Mouse (Mus musculus) kidney, adult 2 months (tissue): ENCODE results near the gene Gsap. TPM values are rescaled to one million over a fixed set of nuclear protein-coding genes. Genes with fewer than 3 reads are reported as not detected.
"Not testable (repeated sequence)": the region's sequence is repeated elsewhere in the genome, so short reads cannot be mapped to it uniquely, and the experiment has no call there.

Experiments
- DNase-seq: peaks from one replicate; pipeline ENCODE4 v3.0.0; 2021
- H3K27ac ChIP-seq: fragments of 200-500 bp; 2 replicates; pipeline ENCODE4 v1.5.1; 2012; ENCODE audit warnings: low read depth, low read length, control low read depth, inconsistent platforms; ENCODE audit not compliant: insufficient read depth
- H3K27me3 ChIP-seq: fragments of 200-500 bp; replicated peaks from 2 replicates; pipeline ENCODE4 v1.6.1; 2012; ENCODE audit warnings: mild to moderate bottlenecking, moderate library complexity, low read length, inconsistent platforms; ENCODE audit not compliant: control insufficient read depth, insufficient read depth
- H3K36me3 ChIP-seq: fragments of 200-500 bp; 2 replicates; pipeline ENCODE4 v1.6.1; 2012; ENCODE audit warnings: mild to moderate bottlenecking, moderate library complexity, low read length, inconsistent platforms; ENCODE audit not compliant: control insufficient read depth, insufficient read depth
- H3K4me1 ChIP-seq: fragments of 200-500 bp; 2 replicates; pipeline ENCODE4 v1.6.1; 2011; ENCODE audit warnings: low read length; ENCODE audit not compliant: control insufficient read depth, insufficient read depth
- H3K4me3 ChIP-seq: fragments of 200-500 bp; 2 replicates; pipeline ENCODE4 v1.5.1; 2011; ENCODE audit warnings: mild to moderate bottlenecking, low read depth, low read length, control low read depth; ENCODE audit not compliant: insufficient read depth
- CTCF ChIP-seq: fragments of 200-500 bp; conservative IDR thresholded peaks from 2 replicates; pipeline ENCODE4 v1.5.1; 2011; ENCODE audit warnings: low read depth, mild to moderate bottlenecking, control low read depth, low read length, moderate library complexity, mixed read lengths; ENCODE audit not compliant: insufficient read depth, insufficient read length
- POLR2A ChIP-seq: fragments of 200-500 bp; IDR thresholded peaks from one replicate; pipeline ENCODE4 v1.6.1; 2011; ENCODE audit warnings: low read depth, low read length, control low read depth
- WGBS: fragments of 180-500 bp; shearing (Covaris S2); methylation state at CpG from one replicate; pipeline ENCODE4 v1.1.7; 2018; 5-methylcytosine and 5-hydroxymethylcytosine counted together
- polyA plus RNA-seq: library from polyadenylated mRNA; depleted of rRNA; stranded (reverse); fragments of >200 nt; gene quantifications from 2 replicates; pipeline ENCODE4 v1.2.3, GENCODE M21; 2012

Gene Gsap
- polyA plus RNA-seq, 1 experiment, result 3.7 TPM

- Histone ChIP-seq H3K4me3 (no peak overlapping the region), H3K27ac (peak overlapping the region; percentile 66), H3K36me3 (no peaks in the 10 kb centered on the region), H3K27me3 (no peaks in the 10 kb centered on the region), H3K4me1 (peaks cover 3% of the 10 kb centered on the region; the same call in 1 of the 2 replicates)
- TF ChIP-seq POLR2A, result no peak
- no peak for TF ChIP-seq CTCF
- DNase-seq, result peak; percentile 88
Observed at GRCm38 (mm10) chr5:21179496-21179895, 6.6 kb upstream of the Gsap start.

- WGBS, result 65% methylated on average over 2 of the region's 2 CpGs
- DNase-seq, H3K36me3 ChIP-seq, H3K27ac ChIP-seq, H3K4me3 ChIP-seq, H3K27me3 ChIP-seq, H3K4me1 ChIP-seq: not testable (repeated sequence)
Observed at GRCm38 (mm10) chr5:21183046-21183445, 3.0 kb upstream of the Gsap start.

- no peak overlapping the region for H3K27ac ChIP-seq
- DNase-seq, result no peak
Observed at GRCm38 (mm10) chr5:21186821-21187220, 766 bp downstream of the Gsap start.

GRCm38 (mm10) chr5:21188435-21188834, 2.4 kb downstream of the Gsap start:
- DNase-seq, result no peak
- TF ChIP-seq CTCF, result no peak
- no peak for TF ChIP-seq POLR2A
- Histone ChIP-seq H3K27me3 (no peaks in the 10 kb centered on the region), H3K36me3 (no peaks in the 10 kb centered on the region), H3K4me1 (no peaks in the 10 kb centered on the region; the same call in 1 of the 2 replicates), H3K4me3 (no peak overlapping the region), H3K27ac (no peak overlapping the region; the same call in 1 of the 2 replicates)
- 59% methylated on average over 3 of the region's 3 CpGs for WGBS

More at GRCm38 (mm10) chr5:21186821-21187220, 766 bp downstream of the Gsap start:
- Histone ChIP-seq H3K27me3 (no peaks in the 10 kb centered on the region), H3K36me3 (no peaks in the 10 kb centered on the region), H3K4me3 (peak overlapping the region; percentile 31), H3K4me1 (no peaks in the 10 kb centered on the region; the same call in 1 of the 2 replicates)
- TF ChIP-seq POLR2A, result no peak
- TF ChIP-seq CTCF, result no peak
- WGBS, result 30% methylated on average over 4 of the region's 4 CpGs

- no peaks in the 10 kb centered on the region for H3K36me3 ChIP-seq
- no peak overlapping the region for H3K4me3 ChIP-seq
- H3K27me3 ChIP-seq, result no peaks in the 10 kb centered on the region
- WGBS, result 72% methylated on average over 1 of the region's 1 CpGs
- H3K27ac ChIP-seq, result no peak overlapping the region
- DNase-seq, result no peak
- no peak for TF ChIP-seq POLR2A
- no peak for TF ChIP-seq CTCF
- H3K4me1 ChIP-seq, result no peaks in the 10 kb centered on the region; the same call in 1 of the 2 replicates
Observed at GRCm38 (mm10) chr5:21189036-21189435, 3.0 kb downstream of the Gsap start.

- DNase-seq, result no peak
- WGBS, result 83% methylated on average over 3 of the region's 3 CpGs
- no peaks in the 10 kb centered on the region for H3K27me3 ChIP-seq
Observed at GRCm38 (mm10) chr5:21189460-21189859, 3.4 kb downstream of the Gsap start.

GRCm38 (mm10) chr5:21203504-21203903, 17.4 kb downstream of the Gsap start:
- DNase-seq, result no peak
- no peak overlapping the region for H3K4me3 ChIP-seq
- WGBS, result 71% methylated on average over 1 of the region's 1 CpGs
- H3K27ac ChIP-seq, result no peak overlapping the region
- no peaks in the 10 kb centered on the region for H3K27me3 ChIP-seq
- no peaks in the 10 kb centered on the region; the same call in 1 of the 2 replicates for H3K36me3 ChIP-seq
- TF ChIP-seq POLR2A (no peak), CTCF (no peak)
- H3K4me1 ChIP-seq, result no peaks in the 10 kb centered on the region

More at GRCm38 (mm10) chr5:21189460-21189859, 3.4 kb downstream of the Gsap start:
- TF ChIP-seq POLR2A (no peak), CTCF (no peak)
- Histone ChIP-seq H3K4me3 (no peak overlapping the region), H3K36me3 (no peaks in the 10 kb centered on the region), H3K27ac (no peak overlapping the region), H3K4me1 (no peaks in the 10 kb centered on the region; the same call in 1 of the 2 replicates)
